Mouse (Mus musculus) midbrain, postnatal 0 days (tissue): ENCODE measurements around the gene Cables2. TPM values are rescaled to one million over a fixed set of nuclear protein-coding genes. Genes with fewer than 3 reads are reported as not detected.

ENCODE experiments used
- ATAC-seq: fragments of 200-750 bp; cut with Nextera tagmentation; 2 replicates; pipeline ENCODE4 v1.8.0; 2017; ENCODE audit warnings: moderate number of reproducible peaks, mild to moderate bottlenecking, moderate TSS enrichment, moderate library complexity; ENCODE audit not compliant: low FRiP score
- DNase-seq: peaks from one replicate; pipeline ENCODE4 v3.0.0-alpha.2; 2015; ENCODE audit warnings: low spot score
- H3K27ac ChIP-seq: fragments of 300-500 bp; sonication (generic); 2 replicates; pipeline ENCODE4 v1.5.1; 2014; ENCODE audit warnings: low read depth, mild to moderate bottlenecking, low read length, mixed read lengths
- H3K27me3 ChIP-seq: fragments of 300-500 bp; sonication (generic); 2 replicates; pipeline ENCODE4 v1.6.1; 2014; ENCODE audit warnings: low read length, control low read depth, mixed read lengths; ENCODE audit not compliant: insufficient read depth
- H3K36me3 ChIP-seq: fragments of 300-500 bp; sonication (generic); 2 replicates; pipeline ENCODE4 v1.6.1; 2014; ENCODE audit warnings: low read length, control low read depth, mixed read lengths; ENCODE audit not compliant: insufficient read depth
- H3K4me1 ChIP-seq: fragments of 300-500 bp; sonication (generic); 2 replicates; pipeline ENCODE4 v1.6.1; 2014; ENCODE audit warnings: mild to moderate bottlenecking, control low read depth, antibody characterized with exemption, low read length, mixed read lengths; ENCODE audit not compliant: insufficient read depth
- H3K4me2 ChIP-seq: fragments of 300-500 bp; sonication (generic); 2 replicates; pipeline ENCODE4 v1.6.1; 2014; ENCODE audit warnings: low read depth, mild to moderate bottlenecking, low read length, mixed read lengths; ENCODE audit not compliant: poor library complexity, severe bottlenecking
- H3K4me3 ChIP-seq: fragments of 300-500 bp; sonication (generic); 2 replicates; pipeline ENCODE4 v1.5.1; 2014; ENCODE audit warnings: low read depth, mild to moderate bottlenecking, low read length, moderate library complexity
- H3K9ac ChIP-seq: fragments of 300-500 bp; sonication (generic); replicated peaks from 2 replicates; pipeline ENCODE4 v1.6.1; 2014; ENCODE audit warnings: mild to moderate bottlenecking, low read length, moderate library complexity, mixed read lengths; ENCODE audit not compliant: poor library complexity, severe bottlenecking
- H3K9me3 ChIP-seq: fragments of 300-500 bp; sonication (generic); 2 replicates; pipeline ENCODE4 v1.6.1; 2016; ENCODE audit warnings: low read length, control low read depth
- CTCF ChIP-seq: IDR thresholded peaks from 2 replicates; pipeline ENCODE4 v1.5.1; 2016; ENCODE audit warnings: antibody characterized with exemption, mild to moderate bottlenecking
- WGBS: fragments of 180-500 bp; shearing (Covaris S2); extraction: QIAGEN DNeasy Blood & Tissue Kit; methylation state at CpG from one replicate; pipeline ENCODE4 v1.1.7; 2014; 5-methylcytosine and 5-hydroxymethylcytosine counted together
- polyA plus RNA-seq: library from polyadenylated mRNA; unstranded; fragments of >200 nt; fragmentation: Nextera tagmentation; extraction: Ambion mirVana; gene quantifications from 2 replicates; pipeline ENCODE4 v1.2.1, GENCODE M21; 2015
- total RNA-seq: library from RNA; depleted of rRNA; stranded (reverse); fragments of >200 nt; gene quantifications from 2 replicates; pipeline ENCODE4 v1.2.3, GENCODE M21; 2014

The Cables2 gene
- total and polyA plus RNA-seq, 2 experiments from 2014 or later: 37.8 to 59.1 TPM

- no peaks in the 10 kb centered on the region for H3K4me1 ChIP-seq
- H3K36me3 ChIP-seq: no peaks in the 10 kb centered on the region
- H3K9ac ChIP-seq: no peak overlapping the region
- WGBS: 55% methylated on average over 2 of the region's 2 CpGs
- DNase-seq (no peak), ATAC-seq (no peak)
- H3K4me2 ChIP-seq: no peak overlapping the region
- no peak overlapping the region for H3K4me3 ChIP-seq
- H3K9me3 ChIP-seq: no peaks in the 10 kb centered on the region
- H3K27me3 ChIP-seq: no peaks in the 10 kb centered on the region
- no peak for TF ChIP-seq CTCF
- no peak overlapping the region for H3K27ac ChIP-seq
These were observed 34.4 kb upstream of the Cables2 start for GRCm38 (mm10) chr2:180307680-180308079.

GRCm38 (mm10) chr2:180306423-180307168 is 33.3 kb upstream of the Cables2 start:
- no peaks in the 10 kb centered on the region for H3K4me1 ChIP-seq
- H3K9me3 ChIP-seq: 0 out of 2 replicates have a peak, but pooled peaks cover 2% of the 10 kb centered on the region
- H3K27ac ChIP-seq: no peak overlapping the region
- H3K9ac ChIP-seq: no peak overlapping the region
- WGBS: 80% methylated on average over 8 of the region's 8 CpGs
- no peaks in the 10 kb centered on the region for H3K27me3 ChIP-seq
- ATAC-seq (no peak), DNase-seq (peak; percentile 61)
- no peak for TF ChIP-seq CTCF
- no peak overlapping the region for H3K4me2 ChIP-seq
- H3K36me3 ChIP-seq: no peaks in the 10 kb centered on the region
- H3K4me3 ChIP-seq: no peak overlapping the region

DNA sequence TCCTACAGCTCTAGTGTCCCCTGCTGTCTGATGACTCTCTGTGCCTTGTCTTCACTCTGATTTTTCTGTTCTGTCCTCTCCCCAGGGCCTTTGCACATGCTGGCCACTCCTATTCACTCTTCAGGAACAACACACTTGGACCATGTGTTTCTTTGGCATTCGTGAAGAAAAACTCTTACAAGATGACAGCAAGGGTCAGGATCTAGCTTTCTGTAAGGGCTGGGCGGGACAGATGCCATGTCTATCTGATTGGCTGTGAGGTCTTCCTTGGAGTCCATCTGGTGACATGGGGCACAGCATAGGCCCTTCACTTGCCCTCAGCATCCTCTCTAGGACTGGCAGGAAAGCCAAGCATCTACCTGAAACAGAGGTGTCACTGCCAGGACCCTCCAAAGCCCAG is 32.7 kb upstream of the Cables2 start:
- no peak overlapping the region for H3K4me2 ChIP-seq
- no peak for TF ChIP-seq CTCF

GRCm38 (mm10) chr2:180305490-180305889 is 32.2 kb upstream of the Cables2 start:
- no peak overlapping the region for H3K4me2 ChIP-seq
- 0 out of 2 replicates have a peak, but pooled peaks cover 4% of the 10 kb centered on the region for H3K9me3 ChIP-seq
- WGBS: 86% methylated on average over 3 of the region's 3 CpGs
- no peaks in the 10 kb centered on the region for H3K36me3 ChIP-seq
- TF ChIP-seq CTCF: no peak
- no peaks in the 10 kb centered on the region for H3K4me1 ChIP-seq
- DNase-seq (no peak), ATAC-seq (no peak)
- no peak overlapping the region for H3K4me3 ChIP-seq
- no peak overlapping the region for H3K27ac ChIP-seq
- no peak overlapping the region for H3K9ac ChIP-seq
- H3K27me3 ChIP-seq: no peaks in the 10 kb centered on the region

More for the DNA sequence above, 32.7 kb upstream of the Cables2 start:
- Histone ChIP-seq H3K4me1 (no peaks in the 10 kb centered on the region), H3K9me3 (0 out of 2 replicates have a peak, but pooled peaks cover 4% of the 10 kb centered on the region), H3K27me3 (no peaks in the 10 kb centered on the region), H3K36me3 (no peaks in the 10 kb centered on the region), H3K9ac (no peak overlapping the region), H3K27ac (no peak overlapping the region), H3K4me3 (no peak overlapping the region)
- ATAC-seq: no peak
- no peak for DNase-seq
- WGBS: 75% methylated on average over 2 of the region's 2 CpGs

DNA sequence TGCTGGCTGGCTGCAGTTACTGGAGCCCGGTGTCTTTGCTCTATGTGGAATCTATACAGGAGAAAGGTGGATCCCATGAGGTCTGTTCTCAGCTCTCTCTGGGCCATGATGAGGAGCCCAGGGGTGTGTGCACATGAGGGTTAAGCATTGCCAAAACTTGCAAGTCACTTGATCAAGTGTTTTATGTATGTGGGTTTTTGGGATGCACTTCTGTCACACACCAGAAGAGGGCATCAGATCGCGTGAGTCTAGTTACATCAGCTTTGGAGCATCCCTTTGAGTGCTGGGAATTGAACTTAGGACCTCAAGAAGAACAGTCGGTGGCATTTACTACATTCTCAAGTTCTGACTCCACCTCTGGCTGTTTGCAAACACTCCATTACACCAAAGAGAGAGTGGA is 31.3 kb upstream of the Cables2 start:
- Histone ChIP-seq H3K9ac (no peak overlapping the region), H3K4me1 (no peaks in the 10 kb centered on the region), H3K4me2 (no peak overlapping the region), H3K27me3 (no peaks in the 10 kb centered on the region), H3K9me3 (0 out of 2 replicates have a peak, but pooled peaks cover 4% of the 10 kb centered on the region), H3K27ac (no peak overlapping the region), H3K4me3 (no peak overlapping the region), H3K36me3 (no peaks in the 10 kb centered on the region)
- no peak for TF ChIP-seq CTCF
- DNase-seq (no peak), ATAC-seq (no peak)
- 55% methylated on average over 4 of the region's 4 CpGs for WGBS

DNA sequence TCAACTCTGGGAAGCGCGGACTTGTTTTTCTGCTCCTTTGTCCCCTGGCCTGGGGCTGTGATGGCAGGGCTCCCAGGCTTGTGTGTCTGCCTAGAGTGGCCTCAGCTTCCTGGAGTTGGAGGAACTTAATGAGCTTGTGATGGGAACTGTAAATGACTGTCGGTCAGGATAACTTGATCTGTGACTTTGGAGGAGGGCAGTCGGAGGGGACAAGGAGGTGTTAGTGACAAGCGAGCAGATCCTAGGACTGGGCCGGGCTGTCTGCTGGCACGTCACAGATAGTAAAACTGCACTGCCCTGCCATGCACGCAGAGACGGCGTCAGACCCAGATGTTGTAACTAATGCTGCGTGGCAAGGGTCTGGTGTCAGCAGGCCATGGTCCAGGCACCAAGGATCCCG is 30.2 kb upstream of the Cables2 start:
- no peak overlapping the region for H3K27ac ChIP-seq
- no peak for TF ChIP-seq CTCF
- no peak overlapping the region for H3K9ac ChIP-seq
- H3K4me1 ChIP-seq: no peaks in the 10 kb centered on the region
- 0 out of 2 replicates have a peak, but pooled peaks cover 4% of the 10 kb centered on the region for H3K9me3 ChIP-seq
- no peak overlapping the region for H3K4me2 ChIP-seq
- no peak overlapping the region for H3K4me3 ChIP-seq
- WGBS: 91% methylated on average over 12 of the region's 12 CpGs
- ATAC-seq (no peak), DNase-seq (no peak)
- H3K27me3 ChIP-seq: no peaks in the 10 kb centered on the region
- no peaks in the 10 kb centered on the region for H3K36me3 ChIP-seq
